Mouse (Mus musculus): ENCODE data around the gene Adm. TPM values are rescaled to one million over a fixed set of nuclear protein-coding genes. Genes with fewer than 3 reads are reported as not detected.

The Adm gene
- polyA plus RNA-seq, 1 experiment from 2014 or later, result 3.8 TPM

GRCm38 (mm10) chr7:110671121-110671680, 43.7 kb downstream of the Adm start:
- Histone ChIP-seq H3K9me3 (ENCODE audit: control insufficient read depth, low read length) (no peaks in the 10 kb centered on the region), H3K9ac (replicated peaks; ENCODE audit: low read depth, low read length) (no peak overlapping the region), H3K27ac (ENCODE audit: low read length) (no peak overlapping the region), H3K4me3 (replicated peaks; ENCODE audit: low read length) (no peak overlapping the region), H3K4me1 (replicated peaks; ENCODE audit: control insufficient read depth, insufficient read depth, low read length) (peaks cover 8% of the 10 kb centered on the region), H3K36me3 (ENCODE audit: control insufficient read depth, insufficient read depth) (no peaks in the 10 kb centered on the region), H3K27me3 (replicated peaks; ENCODE audit: control insufficient read depth, insufficient read depth, low read length) (no peaks in the 10 kb centered on the region), H3K4me2 (ENCODE audit: low read length) (no peak overlapping the region)
- 41% methylated on average over 6 of the region's 6 CpGs for WGBS
- ATAC-seq, result no peak

Other genes with a start within 250 kb of the Adm start
- gene Sbf2, start 12.7 kb upstream of the Adm start, polyA plus RNA-seq (2015; fragmentation: Nextera tagmentation; extraction: Ambion mirVana), result 75.4 and 75.7 TPM in 2 replicates
- 6.2 and 8.5 TPM in 2 replicates for gene Ampd3, start 140.5 kb downstream of the Adm start, polyA plus RNA-seq (2015; fragmentation: Nextera tagmentation; extraction: Ambion mirVana)
- 45.6 and 51.0 TPM in 2 replicates for gene Rnf141, start 216.8 kb downstream of the Adm start, polyA plus RNA-seq (2015; fragmentation: Nextera tagmentation; extraction: Ambion mirVana)
- gene Lyve1, start 235.6 kb downstream of the Adm start, polyA plus RNA-seq (2015; fragmentation: Nextera tagmentation; extraction: Ambion mirVana), result 5.2 and 8.1 TPM in 2 replicates